In the genomic region with DNA sequence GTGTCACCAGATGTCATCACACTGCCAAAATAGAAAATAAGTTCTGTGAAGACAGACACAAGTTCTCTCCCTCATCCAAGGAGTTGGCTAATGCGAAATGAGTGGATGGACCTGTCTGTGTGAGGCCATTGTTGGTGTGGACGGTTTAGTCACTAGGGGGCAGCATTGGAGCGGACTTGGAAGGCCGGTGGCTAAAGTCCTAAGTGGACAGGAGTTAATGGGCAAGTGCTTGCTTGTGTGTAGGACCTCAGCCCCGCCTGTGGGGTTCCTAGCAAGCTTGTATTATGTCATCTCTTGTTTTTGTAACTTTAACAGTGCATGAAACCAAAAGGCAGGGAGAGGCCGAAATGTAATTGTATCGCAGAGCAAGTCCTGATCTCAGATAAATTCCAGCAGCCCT, we compare ENCODE assay signal across 7 mouse cellular contexts. TPM values are rescaled to one million over a fixed set of nuclear protein-coding genes. Genes with fewer than 3 reads are reported as not detected.
A peak's percentile ranks its signal among the peaks of the same experiment; 100 is the strongest.
DNase-seq lines count a peak whose midpoint lies in the region; ATAC-seq and TF ChIP-seq lines count a peak whose summit lies in the region.

No protein-coding gene starts in this region.

- peak; percentile 97 for TF ChIP-seq CTCF in cortical plate, adult 2 months (IDR thresholded peaks at IDR 0.05; ENCODE audit: extremely low read depth, insufficient read depth, low read length)

- H3K9ac ChIP-seq in intestine, embryonic 15.5 days, result no peak overlapping the region
- no peak overlapping the region for H3K9ac ChIP-seq in midbrain, embryonic 13.5 days (replicated peaks)

- no peaks in the 10 kb centered on the region for H3K27me3 ChIP-seq in intestine, embryonic 15.5 days (replicated peaks)
- H3K27me3 ChIP-seq in midbrain, embryonic 13.5 days, result no peaks in the 10 kb centered on the region

- peak; percentile 57 for ATAC-seq in intestine, embryonic 15.5 days
- peak; percentile 71 for ATAC-seq in midbrain, embryonic 13.5 days

- H3K4me3 ChIP-seq in cortical plate, adult 2 months (ENCODE audit: insufficient read depth, low read length), result no peak overlapping the region
- no peak overlapping the region for H3K4me3 ChIP-seq in intestine, embryonic 15.5 days (replicated peaks)
- no peak overlapping the region for H3K4me3 ChIP-seq in midbrain, embryonic 13.5 days (replicated peaks)

- intact Hi-C loops in gastrocnemius, postnatal 14 days (cut with DNase I; ENCODE audit: low total_unique reads), result loop anchor here (2.0 to 10.0 kb wide), 3 partner anchors 88 to 215 kb away; partner anchors contain the start of gene Afap1l2
- intact Hi-C loops in left cerebral cortex, postnatal 10 days (cut with DNase I), result loop anchor here (2.0 to 5.0 kb wide), 2 partner anchors 88 to 119 kb away; partner anchors contain the start of gene Afap1l2

- no peaks in the 10 kb centered on the region for H3K36me3 ChIP-seq in intestine, embryonic 15.5 days
- no peaks in the 10 kb centered on the region for H3K36me3 ChIP-seq in midbrain, embryonic 13.5 days

- H3K9me3 ChIP-seq in intestine, embryonic 15.5 days, result no peaks in the 10 kb centered on the region
- H3K9me3 ChIP-seq in midbrain, embryonic 13.5 days, result no peaks in the 10 kb centered on the region

- H3K4me1 ChIP-seq in cortical plate, adult 2 months (ENCODE audit: control insufficient read depth, insufficient read depth, low read length), result no peaks in the 10 kb centered on the region
- H3K4me1 ChIP-seq in intestine, embryonic 15.5 days (replicated peaks), result no peaks in the 10 kb centered on the region
- 0 out of 2 replicates have a peak, but pooled peaks cover 2% of the 10 kb centered on the region for H3K4me1 ChIP-seq in midbrain, embryonic 13.5 days (replicated peaks)

- H3K27ac ChIP-seq in cortical plate, adult 2 months (ENCODE audit: insufficient read depth, low read length), result no peak overlapping the region
- H3K27ac ChIP-seq in intestine, embryonic 15.5 days, result no peak overlapping the region
- H3K27ac ChIP-seq in midbrain, embryonic 13.5 days, result no peak overlapping the region

- WGBS in intestine, embryonic 15.5 days, result 19% methylated on average over 7 of the region's 7 CpGs
- 28% methylated on average over 7 of the region's 7 CpGs for WGBS in midbrain, embryonic 13.5 days

- TF ChIP-seq POLR2A in cortical plate, adult 2 months (IDR thresholded peaks at IDR 0.05; ENCODE audit: extremely low read depth, insufficient read depth, low read length), result no peak

- H3K4me2 ChIP-seq in intestine, embryonic 15.5 days (replicated peaks), result no peak overlapping the region
- no peak overlapping the region for H3K4me2 ChIP-seq in midbrain, embryonic 13.5 days (replicated peaks)

- peak; percentile 87 for DNase-seq in adrenal gland, adult 2 months
- DNase-seq in gastrocnemius, postnatal 14 days, result peak; percentile 88
- peak; percentile 67 to 90 for DNase-seq in left cerebral cortex, postnatal 10 days (ENCODE audit: extremely low spot score in 1 of 2, low spot score in 2 of 2)
- DNase-seq in spleen, postnatal 10 days (ENCODE audit: low spot score in 2 of 2), result peak; percentile 38 to 74

RNA-seq across cellular contexts. Expression of gene Vwa2, which starts 45.6 kb away (rescaled TPM):
- not detected for total RNA-seq in adrenal gland, adult 2 months (2021)
- not detected in 2 replicates for polyA plus RNA-seq in adrenal gland, adult 2 months (2012; rRNA removed)
- 0.02 TPM in 1 of 2 replicates, not detected in the other for polyA plus RNA-seq in cortical plate, adult 2 months (2012; rRNA removed)
- total RNA-seq in gastrocnemius, postnatal 14 days (2021), result not detected
- polyA plus RNA-seq in intestine, embryonic 15.5 days (2015; fragmentation: Nextera tagmentation; extraction: Ambion mirVana), result 0.90 and 1.0 TPM in 2 replicates
- under 1 TPM; 0.15 to 0.30 TPM for total RNA-seq in left cerebral cortex, postnatal 10 days (2021)
- polyA plus RNA-seq in midbrain, embryonic 13.5 days (2015; fragmentation: Nextera tagmentation; extraction: Ambion mirVana), result 0.26 and 0.36 TPM in 2 replicates
